Mouse (Mus musculus) T-helper 1 cell (primary cell): ENCODE results near the gene Pbx3.

ENCODE experiments used
- in situ Hi-C: fragments of 300-600 bp; cut with MboI, MseI; formaldehyde crosslinking; loops from one replicate; pipeline ENCODE4 v1.15.1; 2025; ENCODE audit warnings: high pct_unique_total_duplicates

Pbx3 gene

DNA sequence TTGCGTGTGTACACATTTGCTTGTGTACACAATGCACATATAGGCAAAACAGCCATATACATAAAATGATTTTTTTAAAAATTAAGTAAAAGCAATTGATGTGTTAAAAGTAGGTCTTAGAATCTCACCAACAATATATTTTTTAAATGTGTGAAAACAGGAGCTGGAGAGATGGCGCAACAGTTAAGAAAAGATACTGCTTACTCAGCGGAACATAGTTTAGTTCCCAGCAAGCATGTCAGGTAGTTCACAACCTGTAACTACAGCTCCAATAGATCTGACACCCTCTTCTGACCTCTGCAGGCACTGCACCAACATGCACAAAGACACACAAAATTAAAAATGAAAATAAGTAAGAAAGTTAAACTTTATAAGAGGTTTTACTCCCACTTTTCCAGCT lies 74.7 kb downstream of the Pbx3 start:
- in situ Hi-C loops, result no loop called here

DNA sequence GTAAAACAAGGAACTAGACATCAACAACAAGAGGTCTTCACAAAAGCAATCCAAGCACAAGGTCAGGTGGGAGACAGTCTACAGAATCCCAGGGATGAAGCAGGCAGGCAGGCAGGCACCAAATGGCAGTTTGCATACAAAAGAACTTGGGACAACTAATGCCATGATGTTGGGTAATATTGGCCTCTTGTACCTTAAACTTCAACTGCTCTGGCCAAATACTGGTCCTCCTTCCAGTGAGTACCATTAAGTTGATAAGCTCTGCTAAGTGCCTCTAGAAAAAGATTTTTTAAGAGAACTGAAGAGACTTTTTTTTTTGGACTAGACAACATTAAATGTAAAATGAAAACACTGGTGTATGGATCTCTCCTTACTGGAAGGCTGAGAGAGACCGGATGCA lies 83.2 kb downstream of the Pbx3 start:
- in situ Hi-C loops, result no loop called here

DNA sequence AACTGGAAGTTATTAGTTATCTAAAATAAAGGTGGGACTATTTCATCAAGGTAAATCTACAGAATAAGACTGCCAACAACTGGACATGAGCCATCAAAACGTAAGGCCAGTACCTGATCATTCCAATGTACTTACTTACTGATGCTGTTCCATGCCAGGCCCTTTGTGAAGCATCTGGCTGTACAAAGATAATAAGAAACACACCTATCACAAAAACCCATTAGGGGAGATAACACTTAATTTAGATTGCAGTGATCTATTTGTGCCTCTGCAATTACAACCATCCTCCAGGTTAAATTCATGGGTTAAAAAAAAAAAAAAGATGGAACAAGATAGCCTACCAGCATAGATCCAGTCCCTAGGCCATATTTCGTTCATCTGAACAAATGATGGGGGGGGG lies 88.7 kb downstream of the Pbx3 start:
- in situ Hi-C loops, result no loop called here

DNA sequence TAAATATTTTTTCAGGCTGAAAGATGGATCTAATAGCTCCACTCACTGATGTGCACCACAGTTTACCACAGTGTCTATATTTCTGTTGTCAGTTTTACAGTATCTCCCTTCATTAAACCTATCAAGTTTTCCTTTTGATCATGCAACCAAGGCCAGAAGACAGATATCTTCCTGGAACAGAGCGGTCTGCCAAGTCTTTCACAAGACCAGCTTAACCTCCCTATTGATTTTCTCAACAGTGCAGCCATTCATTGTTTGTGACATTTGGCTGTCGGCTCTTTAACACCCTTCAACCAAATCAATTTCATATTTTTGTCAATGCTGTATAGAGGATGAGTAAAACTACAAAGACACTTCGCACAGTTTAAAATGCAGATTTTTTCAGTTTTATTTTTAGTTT lies 91.9 kb downstream of the Pbx3 start:
- in situ Hi-C loops, result no loop called here

DNA sequence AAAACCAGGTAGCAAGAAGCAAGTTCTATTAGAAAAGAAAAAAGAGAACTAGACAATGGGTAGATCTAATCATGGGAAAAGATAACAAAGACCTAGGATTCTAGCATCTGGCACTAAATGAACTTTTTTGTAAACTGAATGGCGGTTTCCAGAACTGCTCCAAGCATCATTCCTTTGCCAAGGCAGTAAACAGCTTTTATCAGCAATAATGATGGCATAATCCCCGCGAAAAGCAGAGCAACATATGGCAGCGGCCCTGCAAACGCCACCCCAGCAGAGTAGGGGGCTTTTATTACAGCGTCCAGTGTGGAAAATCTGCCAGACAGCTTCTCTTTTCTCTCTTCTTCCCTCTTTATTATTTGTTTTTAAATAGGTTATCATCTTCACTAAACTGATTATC lies 93.2 kb downstream of the Pbx3 start:
- in situ Hi-C loops, result no loop called here

DNA sequence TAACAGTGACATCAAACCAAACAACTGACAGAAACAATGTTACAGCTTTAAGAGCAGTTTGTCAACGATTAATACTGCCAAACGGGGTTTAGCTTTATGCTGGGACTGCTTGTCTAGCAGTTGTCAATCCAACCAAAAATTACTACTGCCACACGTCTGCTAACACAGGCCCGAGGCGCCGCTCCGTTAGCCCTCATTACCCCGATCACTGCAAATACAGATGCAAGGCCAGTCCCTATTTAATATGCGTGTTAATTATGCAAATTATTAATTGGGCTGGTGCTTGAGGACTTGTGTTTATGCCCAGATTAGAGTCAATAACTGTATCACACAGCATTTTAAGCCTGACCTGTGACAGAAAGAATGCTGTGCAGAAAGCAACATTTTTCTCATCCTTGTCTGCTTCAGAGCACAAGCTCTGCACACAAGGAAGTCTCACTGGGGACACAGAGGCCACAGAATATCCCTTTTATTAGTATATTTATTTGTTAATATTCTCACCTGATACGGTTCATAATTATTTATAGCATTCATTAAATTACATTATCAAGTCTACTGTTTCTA lies 97.2 kb downstream of the Pbx3 start:
- in situ Hi-C loops, result no loop called here

DNA sequence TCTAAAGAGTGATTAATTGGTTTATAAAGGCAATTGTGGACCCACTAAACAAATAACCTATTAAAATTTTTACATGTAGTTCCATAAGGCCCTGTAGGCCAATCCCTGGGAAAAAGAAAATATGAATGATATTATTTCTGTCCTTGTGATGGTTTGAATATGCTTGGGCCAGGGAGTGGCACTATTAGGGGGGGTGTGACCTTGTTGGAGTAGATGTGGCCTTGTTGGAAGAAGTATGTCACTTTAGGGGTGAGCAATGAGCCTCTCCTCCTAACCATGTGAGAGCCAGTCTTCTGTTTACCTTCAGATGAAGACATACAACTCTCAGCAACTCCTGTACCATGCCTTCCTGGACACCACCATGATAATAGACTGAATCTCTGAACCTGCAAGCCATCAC lies 110.9 kb downstream of the Pbx3 start:
- in situ Hi-C loops, result no loop called here

DNA sequence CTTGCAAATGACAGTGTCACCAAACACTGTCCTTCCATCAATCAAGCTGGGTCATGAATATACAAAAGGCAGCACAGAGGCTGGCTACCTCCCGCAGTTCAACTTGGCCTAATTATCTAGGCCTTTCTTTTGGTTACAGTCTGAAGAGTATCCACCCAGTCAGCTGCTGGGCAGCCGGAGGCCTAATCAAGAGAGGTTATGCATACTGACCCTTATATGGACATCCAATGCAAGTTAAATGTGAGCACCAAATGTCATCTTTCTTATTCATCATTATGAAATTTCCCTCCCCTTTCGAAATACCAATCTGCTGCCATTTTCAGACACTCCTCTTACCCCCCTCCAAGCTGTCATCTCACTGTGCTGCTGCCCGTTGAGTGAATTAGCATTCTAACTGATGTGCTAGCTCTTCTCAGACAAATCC lies 112.3 kb downstream of the Pbx3 start:
- in situ Hi-C loops, result no loop called here

DNA sequence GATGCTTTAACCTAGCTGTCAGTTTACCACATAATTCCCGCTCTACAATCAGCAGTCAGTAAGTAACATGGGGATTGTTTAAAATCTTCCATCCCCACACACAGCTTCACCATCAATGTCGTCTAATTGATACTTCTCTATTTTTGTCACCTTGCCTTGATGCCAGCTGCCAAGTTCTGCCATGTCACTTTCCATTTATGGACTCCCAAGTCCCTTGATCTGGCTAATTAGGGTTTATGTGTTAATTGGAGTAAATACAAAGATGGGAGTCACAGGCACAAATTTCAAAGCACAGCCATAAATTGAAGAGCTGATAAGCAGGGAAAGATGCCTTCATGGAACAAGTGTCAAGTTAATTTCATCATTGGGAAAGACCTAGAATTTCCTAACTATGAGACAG lies 114.7 kb downstream of the Pbx3 start:
- in situ Hi-C loops, result no loop called here

DNA sequence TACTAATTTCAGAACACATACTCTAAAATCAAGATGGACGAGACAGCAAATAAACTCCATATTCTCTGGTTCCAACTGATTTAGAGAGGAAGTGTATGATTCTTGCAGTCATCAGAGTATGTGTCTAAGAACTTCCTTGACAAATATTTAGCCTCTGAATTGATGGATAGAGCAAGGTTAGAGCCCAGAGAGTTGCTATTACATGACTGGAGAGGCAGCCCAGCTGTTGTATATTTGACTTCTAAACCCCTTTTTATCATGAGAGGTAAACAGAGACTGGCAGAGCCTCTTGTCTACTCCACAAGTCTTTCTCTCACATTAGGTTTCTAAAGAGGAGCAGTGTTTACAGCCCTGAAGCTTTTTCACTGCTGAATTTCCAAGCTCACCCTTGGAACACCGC lies 115.3 kb downstream of the Pbx3 start:
- in situ Hi-C loops, result no loop called here

DNA sequence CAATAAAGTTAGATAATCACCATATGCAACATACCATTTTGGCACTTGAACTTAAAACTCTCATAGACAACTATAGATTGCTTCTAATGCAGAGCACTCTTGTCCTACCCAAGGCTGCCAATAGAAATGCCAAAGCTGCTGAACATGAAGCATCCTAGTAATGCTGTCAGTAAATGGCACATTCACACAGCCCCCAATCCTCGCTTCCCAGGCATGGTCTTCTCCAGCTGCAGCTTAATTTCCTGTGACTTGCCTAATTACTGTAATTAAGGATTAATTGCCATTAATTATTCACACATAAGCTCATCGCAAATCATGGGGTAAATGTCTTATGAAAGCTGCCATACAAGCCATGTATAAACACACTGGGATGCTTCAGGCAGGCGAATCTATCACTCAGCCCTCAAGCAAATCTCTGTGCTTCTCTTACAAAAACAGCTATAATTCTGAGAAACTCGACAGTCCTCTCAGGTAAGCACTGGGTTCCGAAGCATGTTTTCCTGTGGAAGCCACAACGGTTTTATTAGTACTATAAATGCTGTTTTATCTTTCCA lies 116.9 kb downstream of the Pbx3 start:
- in situ Hi-C loops, result no loop called here

DNA sequence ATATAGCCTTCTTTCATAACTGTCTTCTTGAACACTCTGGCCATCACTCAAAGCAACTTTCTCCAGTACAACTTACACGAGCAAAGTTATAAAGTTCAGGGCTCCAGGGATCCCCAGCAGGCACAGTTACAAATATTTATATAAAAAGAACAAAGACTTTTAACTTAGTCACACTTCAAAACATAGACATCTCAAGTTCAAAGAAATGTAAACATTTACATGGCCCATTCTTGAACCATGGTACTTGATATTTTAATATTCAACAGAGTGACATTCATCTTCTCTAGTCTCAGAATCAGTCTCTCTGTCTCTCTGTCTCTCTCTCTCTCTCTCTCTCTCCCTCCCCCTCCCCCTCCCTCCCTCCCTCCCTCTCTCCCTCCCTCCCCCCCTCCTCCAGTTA lies 119.3 kb downstream of the Pbx3 start:
- in situ Hi-C loops, result no loop called here

DNA sequence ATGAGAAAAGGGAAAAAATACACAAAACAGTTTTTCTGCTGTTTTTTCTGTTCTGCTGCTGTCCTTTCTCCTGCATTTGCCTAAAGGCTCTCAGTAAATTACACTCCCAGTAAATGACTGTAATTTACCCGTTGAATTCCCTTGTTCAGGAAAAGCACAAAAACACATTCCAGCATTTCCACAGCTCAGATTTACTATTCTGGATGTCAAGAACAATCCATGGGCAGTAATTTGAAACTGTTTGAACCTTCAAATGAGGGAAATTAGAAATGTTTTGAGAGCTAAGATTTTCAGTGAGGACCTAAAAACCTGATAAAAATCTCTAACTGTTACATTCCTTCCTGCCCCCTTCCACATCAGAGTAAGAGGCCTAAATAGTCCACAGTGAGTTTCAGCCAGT lies 119.8 kb downstream of the Pbx3 start:
- in situ Hi-C loops, result no loop called here

DNA sequence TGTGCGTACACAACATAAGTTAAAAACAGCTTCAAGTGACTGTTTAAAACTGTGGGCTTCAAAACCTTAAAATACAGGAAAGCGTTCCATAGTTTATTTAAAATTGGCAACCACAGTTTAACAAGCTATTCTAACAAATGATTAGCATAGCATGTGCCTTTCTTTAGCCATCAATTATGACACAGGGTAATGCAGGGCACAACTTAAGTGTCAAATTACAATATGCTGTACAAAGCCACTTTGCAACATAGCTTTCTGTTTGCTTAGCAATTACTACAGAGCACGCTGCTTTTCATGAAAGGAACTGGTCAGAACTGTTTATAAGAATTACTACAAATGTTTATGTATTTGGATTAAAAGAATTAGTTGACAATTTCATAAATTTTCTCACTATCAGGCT lies 120.7 kb downstream of the Pbx3 start:
- in situ Hi-C loops, result no loop called here

DNA sequence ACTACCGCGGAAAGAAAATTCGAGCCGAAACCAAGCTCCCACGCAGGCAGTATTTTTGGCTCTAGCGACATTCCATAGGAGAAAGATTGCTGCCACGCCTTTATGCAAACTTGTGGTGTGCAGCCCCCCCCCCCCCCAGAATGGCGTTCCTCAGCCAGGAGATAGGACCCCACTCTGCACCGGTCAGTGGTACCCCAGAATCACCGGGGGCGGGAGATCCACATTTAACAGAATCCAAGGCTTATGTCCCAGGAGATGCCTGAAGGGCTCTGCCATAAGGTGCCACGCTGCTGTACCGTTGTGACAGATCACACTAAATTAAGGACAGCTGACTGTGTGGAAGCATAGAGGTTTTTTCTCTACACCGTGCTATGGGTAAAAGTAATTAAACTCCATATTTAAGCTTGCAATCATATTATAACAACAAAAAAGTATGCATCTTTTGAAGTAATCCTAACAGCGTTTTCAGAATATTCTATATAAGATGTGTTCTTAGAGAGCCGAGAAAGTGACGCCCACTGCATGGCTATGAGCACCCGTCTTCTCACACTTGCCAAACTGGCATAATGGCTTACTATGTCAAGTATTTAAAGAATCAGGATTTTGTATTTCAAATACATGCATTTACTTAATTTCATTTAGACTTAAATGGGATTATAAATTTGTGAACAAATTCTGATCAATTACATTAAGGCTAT lies 122.8 kb downstream of the Pbx3 start:
- in situ Hi-C loops, result no loop called here

DNA sequence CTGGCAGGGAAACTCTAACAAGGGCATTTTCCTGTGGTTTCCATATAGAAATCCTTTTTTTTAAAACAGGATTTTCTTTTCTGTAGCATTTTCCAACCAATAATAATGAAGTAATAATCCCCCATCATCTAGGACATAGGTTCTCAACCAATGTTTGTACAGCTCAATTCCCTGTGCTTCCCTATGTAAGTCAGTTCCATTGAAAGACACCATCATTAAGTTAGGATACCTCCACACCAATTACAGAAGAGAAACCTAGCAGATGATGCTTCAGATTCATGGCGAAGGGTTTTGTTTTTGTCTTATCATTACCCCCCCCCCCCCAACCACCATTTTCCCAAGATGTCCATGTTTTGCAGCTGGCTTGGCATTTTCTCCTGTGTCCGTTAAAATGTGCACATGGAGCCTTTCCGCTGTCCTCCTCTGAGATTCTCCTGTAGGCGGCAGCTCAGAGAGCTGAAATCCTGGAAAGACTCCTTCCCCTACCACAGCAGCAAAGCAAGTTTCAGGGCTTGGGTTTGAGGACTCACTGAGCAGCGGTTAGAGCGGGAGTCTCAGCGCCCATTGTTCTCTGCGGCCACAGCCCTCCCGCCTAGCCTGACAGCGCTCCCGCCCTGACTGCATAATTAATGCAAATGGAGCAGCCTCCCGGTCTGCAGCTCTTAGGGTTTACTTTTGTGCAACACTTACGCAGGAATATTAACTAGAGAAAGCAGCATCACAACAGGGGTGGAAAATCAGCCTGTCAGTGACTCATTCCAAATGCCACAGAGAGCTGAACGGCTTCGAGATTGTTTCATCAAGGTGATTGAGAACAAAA lies 123.6 kb downstream of the Pbx3 start:
- in situ Hi-C loops, result no loop called here

DNA sequence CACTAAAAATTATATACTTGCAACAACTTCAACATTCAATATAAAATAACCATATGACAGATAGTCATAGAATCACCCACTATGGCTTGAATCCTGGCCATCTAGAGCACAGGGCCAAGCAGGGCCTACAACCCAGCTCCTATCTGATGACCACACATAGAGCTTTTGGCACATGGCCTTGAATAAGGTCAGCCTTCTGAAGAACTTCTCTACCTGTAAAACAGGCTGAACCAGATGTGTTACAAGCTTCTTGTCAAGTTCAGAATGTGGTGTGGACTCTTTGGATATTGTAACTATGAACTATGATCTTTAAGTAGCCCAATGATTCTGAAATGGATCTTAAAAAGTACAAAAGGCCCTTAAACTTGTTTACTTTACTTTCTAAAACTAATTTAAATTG lies 132.1 kb downstream of the Pbx3 start:
- in situ Hi-C loops, result no loop called here

DNA sequence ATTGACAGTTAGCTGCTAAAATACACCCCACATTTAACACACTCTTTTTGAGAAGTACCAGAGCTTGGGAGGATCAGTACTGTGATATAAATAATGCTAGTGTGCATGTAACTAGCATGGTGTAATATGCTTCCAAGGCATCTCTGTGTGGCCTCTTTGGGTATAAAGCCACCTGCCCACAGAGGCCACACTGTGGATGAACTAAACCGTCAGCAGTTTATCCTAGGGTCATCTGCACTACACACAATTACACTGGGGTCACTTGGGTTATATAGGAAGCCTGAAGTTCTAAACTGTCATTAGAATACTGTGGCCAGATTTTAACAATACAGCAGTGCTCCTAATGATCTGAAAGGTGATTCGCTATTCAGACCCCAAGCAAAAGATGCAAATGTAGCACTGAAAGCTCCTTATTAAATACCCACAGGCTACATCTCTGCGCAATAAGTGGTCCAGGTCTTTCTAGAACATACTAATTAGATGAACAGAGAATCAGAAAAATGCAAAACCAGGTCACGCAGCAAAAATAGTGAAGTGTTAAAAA lies 133.6 kb downstream of the Pbx3 start:
- in situ Hi-C loops, result no loop called here

DNA sequence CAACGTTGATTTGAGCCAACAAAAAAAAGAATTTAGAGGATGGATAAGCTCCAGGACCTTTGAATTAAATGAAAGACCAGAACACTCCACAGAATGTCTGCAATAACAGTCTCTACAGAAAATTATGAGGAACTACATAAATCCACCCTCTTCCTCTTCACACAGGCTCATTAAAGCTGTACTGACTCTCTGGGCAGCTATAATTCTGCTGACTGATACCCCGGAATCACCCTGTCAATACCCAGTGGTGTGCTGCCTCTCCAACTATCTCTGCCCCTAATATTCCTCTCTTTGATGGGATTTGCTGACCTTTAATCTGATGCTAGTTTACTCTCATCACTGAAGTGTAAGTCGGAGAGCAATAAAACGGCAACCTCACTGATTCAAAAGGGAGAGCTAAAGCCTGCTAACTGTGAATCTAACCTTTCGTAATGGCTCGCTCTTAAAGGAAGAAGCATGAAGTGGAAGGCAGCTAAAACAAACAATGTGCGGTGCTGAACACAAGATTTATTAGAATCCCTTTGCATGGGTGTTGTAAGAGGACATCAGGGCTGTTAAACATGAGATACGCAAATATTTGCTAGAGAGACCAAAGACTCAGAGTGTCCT lies 137.4 kb downstream of the Pbx3 start:
- in situ Hi-C loops, result no loop called here

DNA sequence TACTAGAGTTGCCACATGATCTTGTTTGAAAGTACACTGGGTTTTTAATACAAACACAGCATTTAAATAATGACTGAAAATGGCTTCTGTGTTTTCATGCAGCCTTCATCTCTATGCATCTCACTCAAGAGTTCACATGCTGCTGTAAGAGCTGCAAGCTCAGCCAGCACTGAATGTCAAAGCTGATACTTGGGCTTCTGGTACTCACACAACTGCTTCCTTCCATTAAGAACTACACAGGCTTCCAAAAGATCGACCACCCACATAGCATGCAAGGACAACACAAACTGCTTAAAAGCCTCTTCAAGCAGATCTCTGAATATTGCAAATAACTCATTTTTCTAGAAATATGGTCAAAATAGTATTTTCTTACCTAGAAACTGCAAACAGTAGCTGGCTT lies 138.7 kb downstream of the Pbx3 start:
- in situ Hi-C loops, result no loop called here

DNA sequence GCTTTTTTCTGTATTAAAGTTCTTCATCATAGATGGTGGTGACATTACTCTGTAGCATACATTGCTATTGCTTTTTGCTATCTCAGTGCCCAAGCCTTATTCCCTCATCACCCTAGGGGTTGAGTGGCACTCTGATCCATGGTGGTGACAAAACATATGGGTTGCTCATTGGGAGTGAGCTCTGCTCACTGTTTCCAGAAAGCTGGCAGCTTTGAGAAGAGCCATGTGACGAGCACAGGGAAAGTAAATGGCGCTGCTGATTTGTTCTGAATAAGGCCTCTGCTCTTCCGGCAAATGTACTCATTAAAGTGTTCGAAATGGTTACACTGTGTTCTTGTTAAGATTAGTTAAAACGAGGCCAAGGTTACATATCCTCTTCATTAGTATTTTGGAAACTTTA lies 139.7 kb downstream of the Pbx3 start:
- in situ Hi-C loops, result no loop called here

DNA sequence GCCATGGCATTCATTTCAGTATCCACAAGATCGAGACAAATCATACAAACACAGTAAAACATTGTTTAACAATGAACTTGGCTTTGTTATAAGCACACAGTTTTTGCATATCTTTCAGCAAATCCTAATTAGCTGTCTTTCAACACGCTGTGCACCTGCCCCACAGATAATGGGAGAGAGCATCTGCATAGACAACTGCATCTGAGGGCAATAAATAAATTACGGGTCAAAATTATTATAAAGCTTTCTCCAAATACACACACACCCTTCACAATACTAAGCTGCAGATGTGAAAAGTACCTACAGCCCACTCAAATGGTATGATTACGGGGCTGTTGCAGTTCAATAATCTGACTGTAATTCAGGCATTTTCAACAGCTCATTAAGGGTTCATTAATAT lies 145.3 kb downstream of the Pbx3 start:
- in situ Hi-C loops, result no loop called here
